Comparison of ENCODE assay signal across 11 mouse cellular contexts in the genomic region with DNA sequence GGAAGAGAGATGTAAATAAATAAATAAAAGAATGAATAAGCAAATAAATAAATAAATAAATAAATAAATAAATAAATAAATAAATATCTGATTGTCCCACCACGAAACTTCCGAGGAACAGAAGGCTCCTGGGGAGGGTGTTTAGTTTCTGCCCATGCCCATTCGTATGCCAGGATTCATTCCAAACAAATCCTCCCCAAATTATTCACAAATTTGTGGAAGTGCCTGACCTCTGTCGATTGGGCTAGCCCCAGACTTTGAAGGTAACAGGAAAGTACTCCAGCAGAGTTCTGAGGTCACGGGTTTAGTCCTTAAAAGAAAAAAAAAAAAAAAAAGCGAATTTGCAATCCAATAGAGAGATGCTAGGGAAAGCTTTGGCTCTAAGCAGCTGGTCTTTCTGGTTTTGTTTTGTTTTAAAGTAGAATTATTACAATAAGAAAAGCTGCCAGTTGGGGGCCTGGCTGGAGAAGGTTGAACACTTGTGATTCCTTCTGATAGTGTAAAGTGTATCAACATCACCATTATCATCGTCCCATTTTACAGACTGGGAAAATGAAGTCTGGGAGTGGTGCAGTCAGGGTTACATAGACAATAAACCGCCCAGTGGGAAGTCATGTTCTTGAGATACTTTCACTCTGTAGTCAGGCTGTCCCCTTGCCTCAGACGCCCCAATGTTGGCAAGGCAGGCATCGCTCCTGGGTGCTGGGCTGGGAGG. TPM values are rescaled to one million over a fixed set of nuclear protein-coding genes. Genes with fewer than 3 reads are reported as not detected.
DNase-seq lines count a peak whose midpoint lies in the region; ATAC-seq and TF ChIP-seq lines count a peak whose summit lies in the region.
"Had no signal": no experiment of that assay in that cellular context is flagged by ENCODE, and none has a peak within 500 bp of the region (broad histone marks: within the 10 kb centered on the region; RNA-seq: fewer than 3 reads in every experiment).

No protein-coding gene starts in this region.

- peaks cover 18% of the 10 kb centered on the region for H3K4me1 ChIP-seq in heart, embryonic 11.5 days (ENCODE audit: control insufficient read depth, insufficient read depth, low read length)
- peaks cover 3% of the 10 kb centered on the region; the same call in 1 of the 2 replicates for H3K4me1 ChIP-seq in lung, embryonic 14.5 days (ENCODE audit: insufficient read depth)
- H3K4me1 ChIP-seq in embryonic facial prominence, embryonic 13.5 days = peaks cover 54% of the 10 kb centered on the region
- H3K4me1 ChIP-seq in neural tube, embryonic 15.5 days = peaks cover 6% of the 10 kb centered on the region

- no peak overlapping the region; the same call in 1 of the 2 replicates for H3K9ac ChIP-seq in heart, embryonic 11.5 days (ENCODE audit: low read depth, low read length)
- peak overlapping the region; percentile 74 for H3K9ac ChIP-seq in lung, embryonic 14.5 days
- H3K9ac ChIP-seq in embryonic facial prominence, embryonic 13.5 days = peak overlapping the region; percentile 90
- H3K9ac ChIP-seq in neural tube, embryonic 15.5 days (replicated peaks) = no peak overlapping the region

- H3K4me2 ChIP-seq in heart, embryonic 11.5 days = peak overlapping the region; percentile 68
- H3K4me2 ChIP-seq in lung, embryonic 14.5 days = peak overlapping the region; percentile 78
- peak overlapping the region; percentile 79 for H3K4me2 ChIP-seq in embryonic facial prominence, embryonic 13.5 days
- 0 out of 2 replicates have a peak overlapping the region, but pooled peaks have one; percentile 7 for H3K4me2 ChIP-seq in neural tube, embryonic 15.5 days

- no peak for TF ChIP-seq CTCF in lung, embryonic 14.5 days (IDR thresholded peaks at IDR 0.05; ENCODE audit: low read depth)

- no peak overlapping the region for H3K27ac ChIP-seq in heart, embryonic 11.5 days (ENCODE audit: low read depth, low read length)
- peak overlapping the region; percentile 91 for H3K27ac ChIP-seq in lung, embryonic 14.5 days (ENCODE audit: low read depth)
- peak overlapping the region; percentile 95 for H3K27ac ChIP-seq in embryonic facial prominence, embryonic 13.5 days
- no peak overlapping the region for H3K27ac ChIP-seq in neural tube, embryonic 15.5 days (replicated peaks)

- no peaks in the 10 kb centered on the region for H3K9me3 ChIP-seq in heart, embryonic 11.5 days (replicated peaks; ENCODE audit: control insufficient read depth, low read length)
- H3K9me3 ChIP-seq in lung, embryonic 14.5 days (ENCODE audit: low read depth, low read length) = no peaks in the 10 kb centered on the region
- no peaks in the 10 kb centered on the region for H3K9me3 ChIP-seq in embryonic facial prominence, embryonic 13.5 days
- no peaks in the 10 kb centered on the region for H3K9me3 ChIP-seq in neural tube, embryonic 15.5 days (replicated peaks)

- H3K4me3 ChIP-seq in heart, embryonic 11.5 days (ENCODE audit: low read depth, low read length) = peak overlapping the region; percentile 35
- peak overlapping the region; percentile 44 for H3K4me3 ChIP-seq in lung, embryonic 14.5 days (ENCODE audit: low read depth, low read length)
- H3K4me3 ChIP-seq in embryonic facial prominence, embryonic 13.5 days = peak overlapping the region; percentile 50
- no peak overlapping the region for H3K4me3 ChIP-seq in neural tube, embryonic 15.5 days (replicated peaks)
- H3K4me3 ChIP-seq: erythroblast, embryonic 14.5 days had no signal

- intact Hi-C loops in heart, postnatal 36 days (cut with DNase I) = no loop called here

- no peaks in the 10 kb centered on the region for H3K36me3 ChIP-seq in heart, embryonic 11.5 days (ENCODE audit: control insufficient read depth, insufficient read depth, low read length)
- H3K36me3 ChIP-seq in lung, embryonic 14.5 days (ENCODE audit: insufficient read depth) = peaks cover 89% of the 10 kb centered on the region
- H3K36me3 ChIP-seq in embryonic facial prominence, embryonic 13.5 days = peaks cover 56% of the 10 kb centered on the region
- H3K36me3 ChIP-seq in neural tube, embryonic 15.5 days = no peaks in the 10 kb centered on the region

- peaks cover 69% of the 10 kb centered on the region for H3K27me3 ChIP-seq in heart, embryonic 11.5 days (ENCODE audit: control insufficient read depth, insufficient read depth, low read length)
- H3K27me3 ChIP-seq in lung, embryonic 14.5 days (ENCODE audit: insufficient read depth, low read length) = peaks cover 49% of the 10 kb centered on the region
- H3K27me3 ChIP-seq in embryonic facial prominence, embryonic 13.5 days = peaks cover 69% of the 10 kb centered on the region
- H3K27me3 ChIP-seq in neural tube, embryonic 15.5 days (replicated peaks) = peaks cover 96% of the 10 kb centered on the region

- no peak for DNase-seq in heart, postnatal 36 days
- DNase-seq in lung, embryonic 14.5 days = peak; percentile 67
- DNase-seq in lung, postnatal 14 days = no peak
- DNase-seq in adrenal gland, postnatal 14 days = no peak
- DNase-seq in gastrocnemius, postnatal 25 days = no peak
- DNase-seq: cerebellum, adult 11 months had no signal

- ATAC-seq in heart, embryonic 11.5 days (replicated peaks; ENCODE audit: insufficient number of reproducible peaks, low FRiP score, low TSS enrichment) = no peak
- no peak; the same call in 1 of the 2 replicates for ATAC-seq in lung, embryonic 14.5 days (ENCODE audit: insufficient read depth)
- ATAC-seq in embryonic facial prominence, embryonic 13.5 days (ENCODE audit: insufficient number of reproducible peaks, insufficient read depth, low FRiP score, low TSS enrichment, low read depth) = no peak
- ATAC-seq in neural tube, embryonic 15.5 days (ENCODE audit: low FRiP score) = no peak

- whole genome bisulfite sequencing in heart, embryonic 11.5 days (ENCODE audit: insufficient replicate concordance) = 48% methylated on average over 10 of the region's 10 CpGs
- 36% methylated on average over 10 of the region's 10 CpGs for WGBS in lung, embryonic 14.5 days
- 15% methylated on average over 10 of the region's 10 CpGs for WGBS in embryonic facial prominence, embryonic 13.5 days
- WGBS in neural tube, embryonic 15.5 days = 14% methylated on average over 10 of the region's 10 CpGs

RNA-seq across cellular contexts. Expression of gene Tbx3, which starts 9.3 kb away (rescaled TPM):
- 12.8 and 14.5 TPM in 2 replicates for polyA plus RNA-seq in heart, embryonic 11.5 days (2014; fragmentation: Nextera tagmentation; extraction: Ambion mirVana)
- total RNA-seq in heart, postnatal 36 days (2021) = 10 to 100 TPM; 10.5 to 11.5 TPM
- 82.1 and 84.8 TPM in 2 replicates for polyA plus RNA-seq in lung, embryonic 14.5 days (2014; fragmentation: Nextera tagmentation; extraction: Ambion mirVana)
- 63.4 and 67.0 TPM in 2 replicates for polyA plus RNA-seq in embryonic facial prominence, embryonic 13.5 days (2015; fragmentation: Nextera tagmentation; extraction: Ambion mirVana)
- 4.1 and 8.4 TPM in 2 replicates for polyA plus RNA-seq in neural tube, embryonic 15.5 days (2015; fragmentation: Nextera tagmentation; extraction: Ambion mirVana)
- total RNA-seq in adrenal gland, postnatal 14 days (2021) = 176 and 177 TPM in 2 replicates
- total RNA-seq in gastrocnemius, postnatal 25 days (2021) = 1 to 10 TPM; 2.6 to 4.3 TPM
- total RNA-seq: megakaryocyte progenitor cell, adult 5-6 weeks had no signal
- polyA plus RNA-seq: erythroblast, embryonic 14.5 days had no signal

Comparison
In these comparisons a context has a peak if more than half of its experiments do, and no peak if none do; other contexts are left out.
1. H3K27ac ChIP-seq: peak in lung, embryonic 14.5 days (single experiment) and embryonic facial prominence, embryonic 13.5 days (single experiment); none in heart, embryonic 11.5 days (single experiment) and neural tube, embryonic 15.5 days (single experiment).
2. H3K4me2 ChIP-seq: peak in every context shown above with its lines; median percentile 79 in embryonic facial prominence, embryonic 13.5 days; 78 in lung, embryonic 14.5 days; 68 in heart, embryonic 11.5 days; 7 in neural tube, embryonic 15.5 days.
3. H3K9ac ChIP-seq: peak in lung, embryonic 14.5 days (single experiment) and embryonic facial prominence, embryonic 13.5 days (single experiment); none in heart, embryonic 11.5 days (single experiment) and neural tube, embryonic 15.5 days (single experiment).